Mouse (Mus musculus) cerebellum, adult 2 months (tissue): ENCODE results near the gene Tktl2. TPM values are rescaled to one million over a fixed set of nuclear protein-coding genes. Genes with fewer than 3 reads are reported as not detected.

Source experiments
- DNase-seq, 2 experiments: peaks; one replicate each; pipeline ENCODE4 v3.0.0; 2021
- H3K27ac ChIP-seq: fragments of 200-500 bp; 2 replicates; pipeline ENCODE4 v1.5.1; 2012; ENCODE audit warnings: low read length, control low read depth, inconsistent platforms; ENCODE audit not compliant: insufficient read depth
- H3K27me3 ChIP-seq: fragments of 200-500 bp; 2 replicates; pipeline ENCODE4 v1.6.1; 2012; ENCODE audit warnings: inconsistent platforms, mild to moderate bottlenecking, low read length, moderate library complexity; ENCODE audit not compliant: control insufficient read depth, insufficient read depth
- H3K4me1 ChIP-seq: fragments of 200-500 bp; 2 replicates; pipeline ENCODE4 v1.6.1; 2011; ENCODE audit warnings: low read length; ENCODE audit not compliant: control insufficient read depth, insufficient read depth
- H3K4me3 ChIP-seq: fragments of 200-500 bp; replicated peaks from 2 replicates; pipeline ENCODE3; 2011; ENCODE audit warnings: mild to moderate bottlenecking, low read depth, low read length, control low read depth; ENCODE audit not compliant: insufficient read depth
- CTCF ChIP-seq: fragments of 200-500 bp; IDR thresholded peaks from 2 replicates; pipeline ENCODE4 v1.5.1; 2011; ENCODE audit warnings: low read depth, mild to moderate bottlenecking, control low read depth, low read length, moderate library complexity, borderline replicate concordance; ENCODE audit not compliant: insufficient read depth
- POLR2A ChIP-seq: fragments of 200-500 bp; IDR thresholded peaks from 2 replicates; pipeline ENCODE4 v1.6.1; 2011; ENCODE audit warnings: low read length, control low read depth, borderline replicate concordance; ENCODE audit not compliant: insufficient read depth
- WGBS: fragments of 180-500 bp; shearing (Covaris S2); methylation state at CpG from one replicate; pipeline ENCODE4 v1.1.7; 2018; 5-methylcytosine and 5-hydroxymethylcytosine counted together
- polyA plus RNA-seq: library from polyadenylated mRNA; depleted of rRNA; stranded (reverse); fragments of >200 nt; gene quantifications from 2 replicates; pipeline ENCODE4 v1.2.3, GENCODE M21; 2012; rRNA removed

Tktl2 gene
- polyA plus RNA-seq, 1 experiment = 0.02 TPM

GRCm38 (mm10) chr8:66496998-66497577, 14.5 kb upstream of the Tktl2 start:
- Histone ChIP-seq H3K27ac (no peak overlapping the region), H3K4me3 (no peak overlapping the region), H3K4me1 (no peaks in the 10 kb centered on the region), H3K27me3 (no peaks in the 10 kb centered on the region)
- WGBS = 30% methylated on average over 4 of the region's 4 CpGs
- DNase-seq = peak in 1 of 2 experiments; percentile 27
- TF ChIP-seq CTCF = peak; percentile 41; the same call in 1 of the 2 replicates
- TF ChIP-seq POLR2A = no peak

GRCm38 (mm10) chr8:66503381-66503780, 8.2 kb upstream of the Tktl2 start:
- Histone ChIP-seq H3K4me1 (no peaks in the 10 kb centered on the region), H3K4me3 (no peak overlapping the region), H3K27ac (no peak overlapping the region), H3K27me3 (no peaks in the 10 kb centered on the region)
- no peak for DNase-seq
- WGBS = 69% methylated on average over 2 of the region's 2 CpGs
- no peak for TF ChIP-seq POLR2A
- TF ChIP-seq CTCF = no peak

DNA sequence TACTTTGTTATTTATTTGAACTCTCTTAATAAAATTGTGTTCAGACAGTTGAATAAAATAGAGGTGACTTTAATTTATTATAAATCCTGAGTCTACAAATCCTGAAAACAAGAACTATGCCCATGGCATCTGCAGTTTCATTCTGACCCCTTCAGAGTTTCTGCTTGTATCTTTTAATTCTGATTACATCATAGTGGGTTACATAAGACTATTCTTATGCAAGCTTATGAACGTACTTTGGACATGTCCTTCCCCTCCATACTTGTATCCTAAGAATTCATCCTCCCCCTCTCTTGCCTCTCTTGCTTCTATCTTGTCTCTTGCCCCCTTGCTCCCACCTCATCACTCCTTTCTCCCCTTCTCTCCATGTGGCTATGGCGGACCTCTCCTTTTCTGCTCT, 7.6 kb downstream of the Tktl2 start:
- no peaks in the 10 kb centered on the region for H3K4me1 ChIP-seq
- H3K27ac ChIP-seq = no peak overlapping the region
- 74% methylated on average over 2 of the region's 2 CpGs for WGBS
- DNase-seq = no peak
- H3K27me3 ChIP-seq = no peaks in the 10 kb centered on the region
- H3K4me3 ChIP-seq = no peak overlapping the region
- no peak for TF ChIP-seq CTCF
- TF ChIP-seq POLR2A = no peak

DNA sequence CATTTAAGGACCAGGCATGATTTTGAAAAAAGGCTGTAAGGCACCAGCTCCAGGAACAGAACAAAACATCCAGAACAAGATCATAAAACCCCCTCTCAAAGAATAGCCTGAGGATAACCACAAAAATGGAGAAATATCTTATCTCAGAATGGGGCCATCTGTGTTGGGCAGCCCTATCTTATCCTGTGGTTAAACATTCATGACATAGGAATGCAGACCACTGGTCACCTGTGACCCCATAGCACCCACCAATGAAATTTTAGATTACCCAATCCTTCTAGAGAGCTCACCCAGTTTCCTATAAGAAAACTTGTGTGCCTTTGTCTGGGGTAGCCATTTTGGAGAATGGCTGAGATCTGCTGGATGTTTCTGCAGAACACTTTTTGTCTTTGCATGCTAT, 9.0 kb downstream of the Tktl2 start:
- DNase-seq = no peak
- TF ChIP-seq POLR2A (no peak), CTCF (no peak)
- H3K4me1 ChIP-seq = no peaks in the 10 kb centered on the region
- H3K4me3 ChIP-seq = no peak overlapping the region
- H3K27me3 ChIP-seq = no peaks in the 10 kb centered on the region
- no peak overlapping the region for H3K27ac ChIP-seq

- no peak overlapping the region for H3K27ac ChIP-seq
- no peak for DNase-seq
- 22% methylated on average over 7 of the region's 7 CpGs for WGBS
- no peaks in the 10 kb centered on the region for H3K4me1 ChIP-seq
- H3K27me3 ChIP-seq = no peaks in the 10 kb centered on the region
- no peak for TF ChIP-seq POLR2A
- TF ChIP-seq CTCF = no peak
- H3K4me3 ChIP-seq = no peak overlapping the region
These were observed 38.5 kb downstream of the Tktl2 start for GRCm38 (mm10) chr8:66550092-66550491.

Other genes with a start within 250 kb of the Tktl2 start
- 7.6 and 7.9 TPM in 2 replicates for gene Tma16, start 25.2 kb upstream of the Tktl2 start, polyA plus RNA-seq
- 1.8 and 2.0 TPM in 2 replicates for gene Npy5r, start 176.4 kb downstream of the Tktl2 start, polyA plus RNA-seq
- 2.5 and 3.0 TPM in 2 replicates for gene Npy1r, start 185.4 kb downstream of the Tktl2 start, polyA plus RNA-seq